Mouse (Mus musculus) limb, embryonic 15.5 days (tissue): ENCODE results near the gene Hhatl. TPM values are rescaled to one million over a fixed set of nuclear protein-coding genes. Genes with fewer than 3 reads are reported as not detected.

Experiments used
- ATAC-seq: fragments of 200-750 bp; cut with Nextera tagmentation; 2 replicates; pipeline ENCODE4 v1.8.0; 2017; ENCODE audit warnings: low read depth, moderate TSS enrichment; ENCODE audit not compliant: insufficient number of reproducible peaks, low FRiP score, low TSS enrichment
- H3K27ac ChIP-seq: fragments of 300-500 bp; sonication (generic); 2 replicates; pipeline ENCODE4 v1.5.1; 2015; ENCODE audit warnings: moderate library complexity, mild to moderate bottlenecking, inconsistent platforms
- H3K27me3 ChIP-seq: fragments of 300-500 bp; sonication (generic); 2 replicates; pipeline ENCODE4 v1.6.1; 2015; ENCODE audit warnings: inconsistent platforms
- H3K36me3 ChIP-seq: fragments of 300-500 bp; sonication (generic); 2 replicates; pipeline ENCODE4 v1.6.1; 2015; ENCODE audit warnings: inconsistent platforms
- H3K4me1 ChIP-seq: fragments of 300-500 bp; sonication (generic); 2 replicates; pipeline ENCODE4 v1.6.1; 2015; ENCODE audit warnings: inconsistent platforms
- H3K4me2 ChIP-seq: fragments of 300-500 bp; sonication (generic); 2 replicates; pipeline ENCODE4 v1.6.1; 2015; ENCODE audit warnings: mild to moderate bottlenecking, inconsistent platforms
- H3K4me3 ChIP-seq: fragments of 300-500 bp; sonication (generic); 2 replicates; pipeline ENCODE4 v1.5.1; 2015; ENCODE audit warnings: mild to moderate bottlenecking, inconsistent platforms
- H3K9ac ChIP-seq: fragments of 300-500 bp; sonication (generic); 2 replicates; pipeline ENCODE4 v1.6.1; 2015; ENCODE audit warnings: inconsistent platforms
- H3K9me3 ChIP-seq: fragments of 300-500 bp; sonication (generic); 2 replicates; pipeline ENCODE4 v1.6.1; 2016; ENCODE audit warnings: inconsistent platforms
- WGBS: fragments of 180-500 bp; shearing (Covaris S2); methylation state at CpG from one replicate; pipeline ENCODE4 v1.1.7; 2015; 5-methylcytosine and 5-hydroxymethylcytosine counted together
- polyA plus RNA-seq: library from polyadenylated mRNA; unstranded; fragments of >200 nt; fragmentation: Nextera tagmentation; extraction: Ambion mirVana; gene quantifications from 2 replicates; pipeline ENCODE4 v1.2.1, GENCODE M21; 2015

Gene Hhatl
- 1.4 and 5.5 TPM in 2 replicates for polyA plus RNA-seq

DNA sequence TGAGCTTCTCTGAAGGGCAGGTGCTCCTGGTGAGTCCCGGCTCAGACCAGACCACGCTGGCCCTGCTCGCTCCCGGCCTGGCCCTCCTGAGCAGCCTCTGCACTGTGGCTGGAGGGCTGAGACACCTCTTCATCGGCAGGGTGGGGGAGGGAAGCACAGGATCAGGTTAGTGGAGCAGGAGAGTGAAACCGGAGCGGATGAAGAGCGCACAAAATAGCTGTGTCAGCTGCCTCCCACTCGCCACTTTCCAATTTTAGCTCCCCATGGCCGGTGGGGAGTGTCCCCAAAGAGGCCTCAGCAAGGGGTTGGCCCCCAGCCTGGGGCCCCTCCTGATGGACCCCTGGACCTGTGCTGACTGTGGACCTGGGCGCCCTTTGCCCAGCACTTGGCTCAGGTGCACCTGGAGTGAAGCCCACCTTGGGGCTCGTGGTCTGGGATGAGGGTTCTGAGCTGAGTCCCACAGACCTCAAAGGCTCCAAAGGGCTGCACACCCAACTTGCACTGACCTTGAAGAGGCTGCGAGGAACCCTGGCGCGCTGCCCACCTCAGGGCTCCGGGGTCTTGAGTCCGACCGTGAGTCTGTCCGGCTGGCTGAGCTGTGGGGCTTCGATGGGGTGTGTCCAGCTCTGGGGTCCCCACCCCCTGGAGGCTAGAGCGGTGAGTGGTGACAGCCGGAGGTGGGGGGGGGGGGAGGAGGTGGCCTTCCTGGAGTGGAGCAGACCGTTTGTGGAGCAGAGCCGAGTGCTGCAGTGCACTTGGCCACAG is at the start of gene Hhatl:
Gene Hhatl (minus strand): TSS at position 751 of the 765 bp plus-strand sequence.
- Histone ChIP-seq H3K4me3 (no peak within 1 kb of the TSS), H3K27me3 (peaks cover 6% of the 10 kb centered on the region; the same call in 1 of the 2 replicates), H3K4me2 (no peak within 1 kb of the TSS), H3K4me1 (peaks cover 16% of the 10 kb centered on the region; the same call in 1 of the 2 replicates), H3K9me3 (no peaks in the 10 kb centered on the region), H3K27ac (no peak within 1 kb of the TSS), H3K36me3 (no peaks in the 10 kb centered on the region), H3K9ac (no peak within 1 kb of the TSS)
- 59% methylated on average over 24 of the region's 24 CpGs for WGBS
- no peak for ATAC-seq

DNA sequence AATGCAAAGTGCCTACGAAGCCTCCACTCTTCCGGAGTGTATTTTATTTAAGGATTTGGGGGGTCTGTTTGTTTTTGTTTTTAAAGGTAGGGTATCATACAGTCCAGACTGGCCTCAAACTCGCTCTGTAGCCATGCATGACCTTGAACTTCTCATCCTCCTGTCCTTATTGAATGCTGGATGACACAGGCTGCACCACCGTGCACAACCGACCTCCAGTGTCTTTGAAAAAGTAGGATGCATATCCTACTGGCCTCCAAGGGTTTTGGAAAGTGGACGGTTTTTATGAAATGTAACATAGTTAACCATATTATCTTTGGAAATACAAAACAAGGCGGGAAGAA is 47.3 kb upstream of the Hhatl start:
- 38% methylated on average over 7 of the region's 7 CpGs for WGBS
- Histone ChIP-seq H3K9me3 (no peaks in the 10 kb centered on the region), H3K4me1 (peaks cover 11% of the 10 kb centered on the region), H3K36me3 (no peaks in the 10 kb centered on the region), H3K9ac (peak overlapping the region; percentile 39), H3K4me2 (peak overlapping the region; percentile 82), H3K4me3 (peak overlapping the region; percentile 53), H3K27me3 (no peaks in the 10 kb centered on the region), H3K27ac (no peak overlapping the region)
- no peak for ATAC-seq

DNA sequence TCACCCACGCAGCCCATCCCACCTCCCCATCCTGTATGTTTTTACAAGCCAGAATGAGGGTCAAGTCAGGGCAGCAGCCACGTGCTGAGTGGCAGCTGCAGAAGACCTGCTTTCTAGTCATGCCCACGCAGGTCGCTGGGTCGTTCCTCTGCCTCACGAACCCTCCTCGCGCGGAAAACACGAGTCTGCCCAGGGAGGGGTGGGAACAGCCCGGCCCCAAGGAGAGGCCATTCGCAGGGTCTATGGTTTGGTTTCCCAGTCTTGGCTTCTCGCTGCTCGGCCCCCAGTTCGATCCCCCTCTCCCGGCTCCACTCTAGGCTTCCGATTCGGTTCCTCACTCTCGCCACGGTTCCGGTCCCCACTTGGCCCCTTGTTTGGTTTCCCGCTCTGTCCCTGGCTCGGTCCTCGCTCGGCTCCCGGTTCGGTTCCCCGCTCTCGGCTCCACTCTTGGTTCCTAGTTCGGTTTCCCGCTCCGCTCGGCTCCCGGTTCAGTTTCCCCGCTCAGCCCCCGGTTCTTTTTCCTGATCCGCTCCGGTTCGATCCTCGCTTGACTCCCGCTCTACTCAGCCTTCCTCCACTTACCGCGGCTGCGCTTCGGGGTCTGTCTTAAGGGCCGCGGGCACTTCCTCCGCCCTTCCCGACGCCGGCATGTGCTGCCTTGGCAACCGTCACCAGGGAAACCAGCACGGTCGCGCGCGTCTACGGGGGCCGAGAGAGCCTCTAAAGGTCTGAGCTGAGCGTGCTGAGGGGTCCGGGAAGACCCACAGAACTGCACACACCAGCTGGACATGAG is 46.7 kb upstream of the Hhatl start, which contains the start of gene Ccdc13:
Gene Ccdc13 (minus strand): TSS at position 633 of the 793 bp plus-strand sequence.
- H3K4me3 ChIP-seq, result peak within 1 kb of the TSS; percentile 53
- WGBS, result 5% methylated on average over 61 of the region's 61 CpGs
- H3K27me3 ChIP-seq, result no peaks in the 10 kb centered on the region
- peak within 1 kb of the TSS; percentile 82 for H3K4me2 ChIP-seq
- H3K36me3 ChIP-seq, result no peaks in the 10 kb centered on the region
- ATAC-seq, result no peak; the same call in 1 of the 2 replicates
- no peaks in the 10 kb centered on the region for H3K9me3 ChIP-seq
- H3K4me1 ChIP-seq, result peaks cover 11% of the 10 kb centered on the region
- no peak within 1 kb of the TSS for H3K27ac ChIP-seq
- peak within 1 kb of the TSS; percentile 39 for H3K9ac ChIP-seq

DNA sequence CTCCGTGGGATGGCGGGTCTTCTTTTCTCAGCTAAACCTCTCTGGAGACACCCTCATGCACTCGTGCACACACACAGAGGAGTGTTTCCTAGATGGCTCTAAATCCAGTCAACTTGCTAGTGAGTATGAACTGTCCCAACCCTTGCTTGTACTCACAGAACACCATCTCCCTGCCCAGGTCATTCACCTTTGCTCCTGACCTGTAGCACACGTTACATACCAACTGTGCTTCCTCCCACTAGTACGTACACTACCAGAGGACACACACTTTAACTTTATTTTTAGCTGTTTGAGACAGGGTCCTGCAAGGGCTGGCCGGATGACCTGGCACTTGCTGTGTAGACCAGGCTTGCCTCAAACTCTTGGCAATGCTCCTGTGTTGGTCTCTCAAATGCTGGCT is 45.7 kb upstream of the Hhatl start:
- no peaks in the 10 kb centered on the region for H3K9me3 ChIP-seq
- H3K4me1 ChIP-seq, result peaks cover 11% of the 10 kb centered on the region
- WGBS, result 90% methylated on average over 6 of the region's 6 CpGs
- H3K9ac ChIP-seq, result no peak overlapping the region
- H3K4me2 ChIP-seq, result no peak overlapping the region
- ATAC-seq, result 0 out of 2 replicates have a peak, but pooled peaks have one; percentile 11
- H3K27ac ChIP-seq, result no peak overlapping the region
- no peak overlapping the region for H3K4me3 ChIP-seq
- no peaks in the 10 kb centered on the region for H3K27me3 ChIP-seq
- no peaks in the 10 kb centered on the region for H3K36me3 ChIP-seq

DNA sequence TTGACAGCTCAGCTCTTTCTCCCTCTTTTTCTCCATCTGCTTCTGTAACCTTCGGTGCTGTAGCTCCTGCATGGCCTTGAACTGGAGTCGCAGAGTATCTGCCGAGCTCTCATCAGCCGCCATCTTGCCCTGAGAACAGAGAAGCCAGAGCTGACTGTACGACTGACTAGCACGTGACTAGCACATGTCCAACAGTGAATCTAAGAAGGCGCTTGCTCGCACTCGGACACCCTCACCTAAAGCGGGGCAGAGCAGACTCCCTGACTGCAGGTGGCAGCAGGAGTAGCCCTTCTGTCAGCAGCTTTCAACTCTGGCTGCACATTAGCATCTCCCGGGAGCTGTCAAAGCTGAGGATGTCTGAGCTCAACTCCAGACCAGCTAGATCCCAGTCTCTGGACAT is 41.5 kb upstream of the Hhatl start:
- no peaks in the 10 kb centered on the region for H3K27me3 ChIP-seq
- H3K27ac ChIP-seq, result no peak overlapping the region
- H3K4me2 ChIP-seq, result no peak overlapping the region
- H3K4me3 ChIP-seq, result no peak overlapping the region
- H3K4me1 ChIP-seq, result peaks cover 7% of the 10 kb centered on the region
- 77% methylated on average over 11 of the region's 11 CpGs for WGBS
- no peaks in the 10 kb centered on the region for H3K36me3 ChIP-seq
- ATAC-seq, result no peak
- H3K9ac ChIP-seq, result no peak overlapping the region
- no peaks in the 10 kb centered on the region for H3K9me3 ChIP-seq

DNA sequence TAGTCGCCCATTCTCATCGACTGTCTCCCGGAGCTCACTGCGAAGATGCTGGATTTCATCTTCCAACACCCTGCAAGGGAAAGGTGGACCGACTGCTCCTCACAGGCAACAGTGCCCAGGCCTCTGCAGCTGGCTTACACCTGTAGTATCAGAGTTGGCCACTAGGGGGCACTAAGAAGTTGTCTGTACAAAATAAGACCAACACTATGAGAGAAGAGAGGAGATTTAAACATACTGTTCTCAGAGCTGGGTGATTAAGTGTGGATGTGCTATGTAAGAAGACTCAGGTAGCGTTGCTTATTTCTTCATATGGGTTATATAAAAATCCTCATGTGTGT is 38.6 kb upstream of the Hhatl start:
- ATAC-seq, result no peak
- no peaks in the 10 kb centered on the region for H3K27me3 ChIP-seq
- H3K9ac ChIP-seq, result no peak overlapping the region
- no peak overlapping the region for H3K4me3 ChIP-seq
- peaks cover 4% of the 10 kb centered on the region; the same call in 1 of the 2 replicates for H3K4me1 ChIP-seq
- no peak overlapping the region for H3K27ac ChIP-seq
- no peak overlapping the region for H3K4me2 ChIP-seq
- no peaks in the 10 kb centered on the region for H3K9me3 ChIP-seq
- H3K36me3 ChIP-seq, result no peaks in the 10 kb centered on the region
- WGBS, result 22% methylated on average over 6 of the region's 6 CpGs

DNA sequence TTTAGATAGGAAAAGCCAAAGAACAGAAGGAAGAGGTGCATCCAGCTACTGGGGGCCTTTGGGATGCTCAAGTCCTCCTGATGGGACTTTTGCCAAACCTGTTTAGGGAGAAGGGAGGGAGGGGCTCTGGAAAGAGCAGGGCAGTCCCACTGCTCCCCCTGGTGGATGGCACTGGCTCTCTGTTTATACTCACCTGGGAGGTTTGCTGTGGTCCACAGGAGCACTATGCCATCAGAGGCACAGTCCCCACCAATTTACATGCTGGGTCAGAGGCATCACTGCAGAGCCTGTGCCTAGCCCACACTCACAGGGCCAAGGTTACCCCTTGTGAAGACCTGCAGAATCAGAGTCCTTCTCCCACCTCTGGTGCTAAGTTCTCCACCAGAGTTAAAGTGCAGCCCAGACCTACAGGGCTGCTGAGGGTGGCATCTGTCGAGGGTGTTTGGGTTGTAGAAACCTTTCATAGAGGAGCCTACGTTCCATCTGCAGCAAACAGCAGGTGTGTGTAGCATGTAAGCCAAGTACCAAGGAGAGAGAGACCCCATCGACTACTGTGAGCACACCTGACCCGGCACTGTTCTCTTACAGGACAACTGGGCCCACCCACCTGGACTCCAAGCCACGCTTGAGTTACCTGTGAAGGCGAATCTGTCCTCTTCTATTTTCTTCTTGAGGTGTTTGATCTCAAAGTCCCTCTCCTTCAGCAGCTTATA is 38.1 kb upstream of the Hhatl start:
- no peaks in the 10 kb centered on the region for H3K36me3 ChIP-seq
- no peaks in the 10 kb centered on the region for H3K9me3 ChIP-seq
- peaks cover 4% of the 10 kb centered on the region; the same call in 1 of the 2 replicates for H3K4me1 ChIP-seq
- ATAC-seq, result no peak; the same call in 1 of the 2 replicates
- no peak overlapping the region for H3K4me3 ChIP-seq
- H3K4me2 ChIP-seq, result no peak overlapping the region
- H3K9ac ChIP-seq, result no peak overlapping the region
- H3K27me3 ChIP-seq, result no peaks in the 10 kb centered on the region
- 80% methylated on average over 6 of the region's 6 CpGs for WGBS
- H3K27ac ChIP-seq, result no peak overlapping the region

DNA sequence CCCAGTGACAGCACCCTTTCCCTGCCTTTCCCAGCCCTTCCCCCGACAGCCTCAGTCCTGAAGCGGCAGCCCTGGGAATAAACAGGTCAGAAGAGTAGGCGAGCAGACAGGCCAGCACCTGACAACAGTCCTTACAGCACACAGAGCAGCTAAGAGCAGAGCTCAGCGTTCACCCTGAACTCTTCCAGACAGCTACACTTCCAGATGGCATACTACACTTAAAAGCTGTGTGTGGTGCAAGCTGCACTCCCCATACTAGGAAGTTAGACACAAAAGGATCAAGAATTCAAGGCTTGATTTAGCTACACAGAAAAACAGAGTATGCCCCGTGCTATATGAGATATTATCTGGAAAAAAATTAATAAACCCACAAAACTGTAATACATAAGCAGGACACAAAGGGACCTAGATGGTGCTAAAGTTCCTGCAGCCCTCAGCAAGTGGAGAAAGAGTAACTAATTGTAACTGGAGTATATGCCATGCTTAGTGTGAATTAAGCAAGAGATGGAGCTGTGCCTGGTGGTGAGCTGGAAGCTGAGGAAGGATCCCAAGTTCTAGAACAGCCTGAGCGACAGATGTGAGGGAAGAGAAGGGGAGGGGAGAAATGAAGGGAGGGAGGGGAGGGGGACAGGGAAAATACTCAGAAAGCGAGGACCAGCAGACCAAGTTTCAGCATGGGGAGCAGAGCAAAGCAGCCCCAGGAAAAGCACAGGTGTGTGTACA is 37.1 kb upstream of the Hhatl start:
- Histone ChIP-seq H3K4me1 (peaks cover 4% of the 10 kb centered on the region; the same call in 1 of the 2 replicates), H3K4me2 (no peak overlapping the region), H3K9me3 (no peaks in the 10 kb centered on the region), H3K4me3 (no peak overlapping the region), H3K9ac (no peak overlapping the region), H3K27me3 (no peaks in the 10 kb centered on the region), H3K27ac (no peak overlapping the region), H3K36me3 (no peaks in the 10 kb centered on the region)
- WGBS, result 54% methylated on average over 7 of the region's 7 CpGs
- no peak for ATAC-seq

DNA sequence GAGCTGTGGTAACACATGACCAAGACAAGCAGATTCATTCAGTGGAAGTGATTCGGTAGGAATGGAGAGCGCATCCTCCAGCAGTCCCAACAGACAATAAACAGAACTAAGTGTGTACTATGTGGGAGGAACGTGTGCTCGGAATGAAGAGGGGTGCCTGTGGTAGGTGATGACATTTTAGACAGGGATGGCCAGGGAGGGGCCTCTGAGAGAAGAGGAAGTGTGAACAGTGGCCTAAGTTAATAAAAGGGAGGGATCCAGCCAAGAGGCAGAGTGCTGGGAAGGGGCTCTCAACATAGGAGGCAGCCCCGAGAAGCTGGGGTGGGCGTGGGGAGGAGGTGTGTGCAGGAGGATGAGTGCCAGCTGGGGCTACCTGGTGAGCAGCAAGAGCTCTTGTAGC is 36.0 kb upstream of the Hhatl start:
- 71% methylated on average over 6 of the region's 6 CpGs for WGBS

DNA sequence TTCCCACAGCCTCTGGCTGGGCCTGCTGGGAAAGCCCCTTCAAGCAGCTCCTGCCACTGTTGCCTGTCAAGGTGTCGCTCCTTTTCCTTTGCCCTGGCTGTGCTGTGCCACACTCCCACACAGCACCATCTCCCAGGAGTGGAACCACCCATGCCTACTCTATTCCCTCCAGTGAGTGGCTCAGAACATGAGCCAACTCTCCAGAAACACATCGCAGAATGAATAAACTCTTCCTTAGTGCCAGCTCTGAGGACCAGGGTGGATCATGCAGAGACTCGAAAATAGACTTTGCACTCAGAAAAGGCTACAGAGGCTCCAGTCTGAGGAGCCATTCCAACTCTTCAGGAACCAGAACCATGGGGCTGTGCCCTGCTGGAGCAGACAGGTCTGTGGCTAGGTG is 34.0 kb upstream of the Hhatl start:
- H3K4me3 ChIP-seq, result no peak overlapping the region
- no peaks in the 10 kb centered on the region for H3K9me3 ChIP-seq
- H3K4me1 ChIP-seq, result peaks cover 12% of the 10 kb centered on the region
- no peaks in the 10 kb centered on the region for H3K27me3 ChIP-seq
- 88% methylated on average over 3 of the region's 3 CpGs for WGBS
- no peak overlapping the region for H3K9ac ChIP-seq
- no peak for ATAC-seq
- no peak overlapping the region for H3K27ac ChIP-seq
- H3K4me2 ChIP-seq, result no peak overlapping the region
- no peaks in the 10 kb centered on the region for H3K36me3 ChIP-seq

More for the DNA sequence above, 36.0 kb upstream of the Hhatl start:
- Histone ChIP-seq H3K27me3 (no peaks in the 10 kb centered on the region), H3K4me3 (no peak overlapping the region), H3K27ac (no peak overlapping the region), H3K4me1 (peaks cover 4% of the 10 kb centered on the region; the same call in 1 of the 2 replicates), H3K9ac (no peak overlapping the region), H3K9me3 (no peaks in the 10 kb centered on the region), H3K4me2 (no peak overlapping the region), H3K36me3 (no peaks in the 10 kb centered on the region)
- ATAC-seq, result no peak

DNA sequence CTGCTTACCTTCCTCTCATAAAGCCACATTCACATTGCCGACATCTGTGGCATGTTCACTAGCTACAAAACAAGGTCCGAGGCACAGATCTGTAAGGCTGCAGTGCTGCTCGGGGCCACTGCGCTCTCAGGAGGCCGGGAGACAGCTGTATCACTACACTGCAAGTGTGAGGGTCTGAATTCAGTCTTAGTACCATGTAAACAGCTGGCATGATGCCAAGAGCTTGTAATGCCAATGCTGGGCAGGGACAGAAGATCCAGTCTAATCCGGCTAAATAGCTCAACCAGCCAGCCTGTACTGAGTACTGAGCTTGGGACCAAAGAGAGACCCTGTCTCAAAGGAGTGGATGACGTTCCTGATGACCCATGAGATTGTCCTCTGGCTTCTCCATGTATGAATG is 31.7 kb upstream of the Hhatl start:
- H3K4me1 ChIP-seq, result peaks cover 24% of the 10 kb centered on the region
- H3K4me2 ChIP-seq, result no peak overlapping the region
- WGBS, result 78% methylated on average over 7 of the region's 7 CpGs
- no peaks in the 10 kb centered on the region for H3K36me3 ChIP-seq
- H3K9ac ChIP-seq, result no peak overlapping the region
- ATAC-seq, result no peak
- H3K27ac ChIP-seq, result no peak overlapping the region
- no peaks in the 10 kb centered on the region for H3K27me3 ChIP-seq
- H3K4me3 ChIP-seq, result no peak overlapping the region
- H3K9me3 ChIP-seq, result no peaks in the 10 kb centered on the region
